Mouse (Mus musculus) G1E (cell line): ENCODE results near the gene Tmem198. TPM values are rescaled to one million over a fixed set of nuclear protein-coding genes. Genes with fewer than 3 reads are reported as not detected.

Experiments
- ATAC-seq: 2 replicates; pipeline ENCODE4 v1.8.0; 2016; ENCODE audit warnings: mild to moderate bottlenecking; ENCODE audit not compliant: insufficient number of reproducible peaks, poor library complexity, low FRiP score, severe bottlenecking; ENCODE audit errors: extremely low read depth
- DNase-seq: peaks from one replicate; pipeline ENCODE4 v3.0.0; 2012; ENCODE audit warnings: low spot score
- H3K27me3 ChIP-seq: 2 replicates; pipeline ENCODE4 v1.6.1; 2012; ENCODE audit warnings: mild to moderate bottlenecking, low read length, inconsistent platforms; ENCODE audit not compliant: insufficient read depth
- H3K36me3 ChIP-seq: replicated peaks from 2 replicates; pipeline ENCODE3; 2012; ENCODE audit warnings: mild to moderate bottlenecking, inconsistent platforms
- H3K4me1 ChIP-seq: 2 replicates; pipeline ENCODE4 v1.6.1; 2012; ENCODE audit warnings: low read depth, low read length, inconsistent platforms, mixed read lengths; ENCODE audit not compliant: insufficient read depth
- H3K4me3 ChIP-seq: 2 replicates; pipeline ENCODE4 v1.5.1; 2012; ENCODE audit warnings: low read depth, mild to moderate bottlenecking, inconsistent platforms, low read length, moderate library complexity, mixed read lengths
- H3K9me3 ChIP-seq: replicated peaks from 2 replicates; pipeline ENCODE4 v1.6.1; 2012; ENCODE audit warnings: inconsistent platforms
- CTCF ChIP-seq: IDR thresholded peaks from 2 replicates; pipeline ENCODE4 v1.5.1; 2012; ENCODE audit warnings: low read depth, low read length, inconsistent platforms, mixed read lengths
- GATA1 ChIP-seq: IDR thresholded peaks from 2 replicates; pipeline ENCODE4 v1.6.1; 2012; ENCODE audit warnings: borderline replicate concordance, low read length, inconsistent platforms, mixed read lengths
- GATA2 ChIP-seq: IDR thresholded peaks from 2 replicates; pipeline ENCODE4 v1.6.1; 2012; ENCODE audit warnings: low read depth, low read length, inconsistent platforms, borderline replicate concordance
- POLR2AphosphoS5 ChIP-seq: IDR thresholded peaks from 2 replicates; pipeline ENCODE4 v1.6.1; 2012; ENCODE audit warnings: low read depth, low read length, inconsistent platforms; ENCODE audit not compliant: insufficient replicate concordance
- TAL1 ChIP-seq: conservative IDR thresholded peaks from 2 replicates; pipeline ENCODE4 v1.6.1; 2012; ENCODE audit warnings: low read depth, low read length, inconsistent platforms, mixed read lengths
- polyA plus RNA-seq: library from polyadenylated mRNA; stranded (reverse); fragments of >175 nt; gene quantifications from 2 replicates; pipeline ENCODE4 v1.2.3, GENCODE M21; 2012
- total RNA-seq, 2 experiments: library from RNA; stranded (forward) in 1 of 2; stranded (reverse) in 1 of 2; fragments of 200-1000 nt in 1 of 2; fragments of >200 nt in 1 of 2; fragmentation: Nextera tagmentation in 1 of 2; gene quantifications; 2 replicates each; pipeline ENCODE4 v1.2.3; 2014 to 2017

Tmem198 gene
- total and polyA plus RNA-seq, 3 experiments = 0.30 to 4.0 (median 0.76) TPM

GRCm38 (mm10) chr1:75446656-75447055, 32.7 kb upstream of the Tmem198 start:
- Histone ChIP-seq H3K36me3 (peaks cover 27% of the 10 kb centered on the region), H3K27me3 (peaks cover 23% of the 10 kb centered on the region), H3K4me3 (peak overlapping the region; percentile 69; the same call in 1 of the 2 replicates), H3K9me3 (no peaks in the 10 kb centered on the region), H3K4me1 (peaks cover 99% of the 10 kb centered on the region)
- TF ChIP-seq TAL1 (no peak), POLR2AphosphoS5 (no peak), CTCF (no peak), GATA2 (no peak), GATA1 (no peak)
- DNase-seq (peak; percentile 61), ATAC-seq (no peak)

- TF ChIP-seq GATA1 (no peak), POLR2AphosphoS5 (no peak), GATA2 (no peak), TAL1 (no peak; the same call in 1 of the 2 replicates), CTCF (no peak)
- DNase-seq (peak; percentile 81), ATAC-seq (peak; percentile 31)
- H3K27me3 ChIP-seq = peaks cover 31% of the 10 kb centered on the region
- H3K4me1 ChIP-seq = peaks cover 99% of the 10 kb centered on the region
- no peaks in the 10 kb centered on the region for H3K9me3 ChIP-seq
- H3K4me3 ChIP-seq = peak overlapping the region; percentile 69
- H3K36me3 ChIP-seq = peaks cover 19% of the 10 kb centered on the region
Measured at GRCm38 (mm10) chr1:75447265-75448051, 31.9 kb upstream of the Tmem198 start.

- Histone ChIP-seq H3K4me3 (peak overlapping the region; percentile 69; the same call in 1 of the 2 replicates), H3K4me1 (peaks cover 99% of the 10 kb centered on the region), H3K36me3 (peaks cover 13% of the 10 kb centered on the region), H3K9me3 (no peaks in the 10 kb centered on the region), H3K27me3 (peaks cover 36% of the 10 kb centered on the region)
- TF ChIP-seq GATA1 = no peak
- no peak for TF ChIP-seq POLR2AphosphoS5
- no peak for TF ChIP-seq GATA2
- TF ChIP-seq TAL1 = no peak
- no peak for TF ChIP-seq CTCF
- DNase-seq = no peak
- no peak for ATAC-seq
Measured at GRCm38 (mm10) chr1:75448052-75448431, 31.3 kb upstream of the Tmem198 start.

- no peak for TF ChIP-seq CTCF
- no peak for TF ChIP-seq GATA2
- TF ChIP-seq POLR2AphosphoS5 = no peak
- no peak for TF ChIP-seq TAL1
- TF ChIP-seq GATA1 = no peak
- Histone ChIP-seq H3K4me3 (peak overlapping the region; percentile 71), H3K27me3 (peaks cover 45% of the 10 kb centered on the region), H3K9me3 (no peaks in the 10 kb centered on the region), H3K36me3 (peaks cover 5% of the 10 kb centered on the region), H3K4me1 (peaks cover 99% of the 10 kb centered on the region)
- ATAC-seq = no peak
- DNase-seq = no peak
Measured at GRCm38 (mm10) chr1:75448937-75449336, 30.4 kb upstream of the Tmem198 start.

GRCm38 (mm10) chr1:75449377-75450135, 29.8 kb upstream of the Tmem198 start:
- DNase-seq = no peak
- peaks cover 99% of the 10 kb centered on the region for H3K4me1 ChIP-seq

More at GRCm38 (mm10) chr1:75449377-75450135, 29.8 kb upstream of the Tmem198 start:
- TF ChIP-seq TAL1 (peak; percentile 64), POLR2AphosphoS5 (no peak), GATA1 (no peak), CTCF (no peak), GATA2 (no peak)
- ATAC-seq = no peak
- peak overlapping the region; percentile 71 for H3K4me3 ChIP-seq
- peaks cover under 1% of the 10 kb centered on the region for H3K36me3 ChIP-seq
- peaks cover 50% of the 10 kb centered on the region for H3K27me3 ChIP-seq
- no peaks in the 10 kb centered on the region for H3K9me3 ChIP-seq
